Mouse (Mus musculus) stomach, postnatal 0 days (tissue): Measurements from ENCODE around the gene Gmppb.

Experiments
- CTCF ChIP-seq: IDR thresholded peaks from 2 replicates; pipeline ENCODE4 v1.5.1; 2016; ENCODE audit warnings: antibody characterized with exemption, low read depth, mild to moderate bottlenecking, moderate library complexity
- EP300 ChIP-seq: optimal IDR thresholded peaks from 2 replicates; pipeline ENCODE3; 2016; ENCODE audit warnings: antibody characterized with exemption

- TF ChIP-seq CTCF (no peak), EP300 (no peak)
These were observed 34.5 kb downstream of the Gmppb start for GRCm38 (mm10) chr9:108083561-108083960.
